Mouse (Mus musculus) intestine, embryonic 15.5 days (tissue): ENCODE measurements at regions not wholly inside any gene's neighbourhood (a gene's known extent, or its start where the extent isn't known, plus 50 kb on each side); places are given as distances from the start of the nearest gene placed in this dataset.

ENCODE experiments used
- ATAC-seq: fragments of 200-750 bp; cut with Nextera tagmentation; 2 replicates; pipeline ENCODE4 v1.8.0; 2017; ENCODE audit warnings: moderate TSS enrichment, moderate library complexity
- H3K27ac ChIP-seq: fragments of 300-500 bp; sonication (generic); 2 replicates; pipeline ENCODE4 v1.5.1; 2015; ENCODE audit warnings: mild to moderate bottlenecking, inconsistent platforms
- H3K27me3 ChIP-seq: fragments of 300-500 bp; sonication (generic); replicated peaks from 2 replicates; pipeline ENCODE4 v1.6.1; 2015; ENCODE audit warnings: inconsistent platforms
- H3K36me3 ChIP-seq: fragments of 300-500 bp; sonication (generic); 2 replicates; pipeline ENCODE4 v1.6.1; 2015; ENCODE audit warnings: inconsistent platforms
- H3K4me1 ChIP-seq: fragments of 300-500 bp; sonication (generic); replicated peaks from 2 replicates; pipeline ENCODE4 v1.6.1; 2015; ENCODE audit warnings: inconsistent platforms
- H3K4me2 ChIP-seq: fragments of 300-500 bp; sonication (generic); replicated peaks from 2 replicates; pipeline ENCODE4 v1.6.1; 2015; ENCODE audit warnings: mild to moderate bottlenecking, inconsistent platforms
- H3K4me3 ChIP-seq: fragments of 300-500 bp; sonication (generic); replicated peaks from 2 replicates; pipeline ENCODE4 v1.5.1; 2015; ENCODE audit warnings: inconsistent platforms
- H3K9ac ChIP-seq: fragments of 300-500 bp; sonication (generic); 2 replicates; pipeline ENCODE4 v1.6.1; 2015; ENCODE audit warnings: inconsistent platforms
- H3K9me3 ChIP-seq: fragments of 300-500 bp; sonication (generic); 2 replicates; pipeline ENCODE4 v1.6.1; 2016; ENCODE audit warnings: inconsistent platforms
- WGBS: fragments of 180-500 bp; shearing (Covaris S2); methylation state at CpG from one replicate; pipeline ENCODE4 v1.1.7; 2015; 5-methylcytosine and 5-hydroxymethylcytosine counted together

- no peak for ATAC-seq
- Histone ChIP-seq H3K36me3 (no peaks in the 10 kb centered on the region), H3K4me1 (0 out of 2 replicates have a peak, but pooled peaks cover 2% of the 10 kb centered on the region), H3K9me3 (no peaks in the 10 kb centered on the region), H3K27me3 (no peaks in the 10 kb centered on the region), H3K9ac (no peak overlapping the region), H3K4me2 (no peak overlapping the region), H3K27ac (no peak overlapping the region), H3K4me3 (no peak overlapping the region)
- 82% methylated on average over 6 of the region's 6 CpGs for WGBS
Observed at GRCm38 (mm10) chr12:107708812-107709211, 220.4 kb downstream of the 3110018I06Rik start.

- ATAC-seq: no peak
Observed at GRCm38 (mm10) chr12:107711017-107711416, 222.6 kb downstream of the 3110018I06Rik start.

GRCm38 (mm10) chr12:107711675-107712074 is 223.2 kb downstream of the 3110018I06Rik start:
- WGBS: 53% methylated on average over 3 of the region's 3 CpGs
- ATAC-seq: no peak
- no peak overlapping the region for H3K27ac ChIP-seq

More at GRCm38 (mm10) chr12:107711017-107711416, 222.6 kb downstream of the 3110018I06Rik start:
- WGBS: 60% methylated on average over 7 of the region's 7 CpGs
- no peak overlapping the region for H3K4me2 ChIP-seq
- H3K4me1 ChIP-seq: 0 out of 2 replicates have a peak, but pooled peaks cover 2% of the 10 kb centered on the region
- no peaks in the 10 kb centered on the region for H3K9me3 ChIP-seq
- H3K27ac ChIP-seq: no peak overlapping the region
- no peaks in the 10 kb centered on the region for H3K36me3 ChIP-seq
- no peak overlapping the region for H3K4me3 ChIP-seq
- no peaks in the 10 kb centered on the region for H3K27me3 ChIP-seq
- no peak overlapping the region for H3K9ac ChIP-seq

GRCm38 (mm10) chr12:107713191-107713590 is 224.8 kb downstream of the 3110018I06Rik start:
- Histone ChIP-seq H3K4me2 (no peak overlapping the region), H3K4me3 (no peak overlapping the region), H3K9me3 (no peaks in the 10 kb centered on the region), H3K4me1 (0 out of 2 replicates have a peak, but pooled peaks cover 7% of the 10 kb centered on the region), H3K27me3 (no peaks in the 10 kb centered on the region), H3K9ac (no peak overlapping the region), H3K27ac (no peak overlapping the region), H3K36me3 (no peaks in the 10 kb centered on the region)
- 74% methylated on average over 14 of the region's 14 CpGs for WGBS
- no peak for ATAC-seq

More at GRCm38 (mm10) chr12:107711675-107712074, 223.2 kb downstream of the 3110018I06Rik start:
- Histone ChIP-seq H3K4me1 (0 out of 2 replicates have a peak, but pooled peaks cover 2% of the 10 kb centered on the region), H3K9me3 (no peaks in the 10 kb centered on the region), H3K36me3 (no peaks in the 10 kb centered on the region), H3K4me3 (no peak overlapping the region), H3K4me2 (no peak overlapping the region), H3K9ac (no peak overlapping the region), H3K27me3 (no peaks in the 10 kb centered on the region)

- no peak for ATAC-seq
- Histone ChIP-seq H3K9me3 (no peaks in the 10 kb centered on the region), H3K4me1 (0 out of 2 replicates have a peak, but pooled peaks cover 8% of the 10 kb centered on the region), H3K9ac (no peak overlapping the region), H3K4me3 (no peak overlapping the region), H3K27me3 (no peaks in the 10 kb centered on the region), H3K4me2 (no peak overlapping the region), H3K36me3 (no peaks in the 10 kb centered on the region), H3K27ac (no peak overlapping the region)
- 92% methylated on average over 2 of the region's 2 CpGs for WGBS
Observed at GRCm38 (mm10) chr12:107714846-107715245, 226.4 kb downstream of the 3110018I06Rik start.

- no peak for ATAC-seq
- no peak overlapping the region for H3K4me2 ChIP-seq
- H3K36me3 ChIP-seq: no peaks in the 10 kb centered on the region
- no peak overlapping the region for H3K9ac ChIP-seq
- 59% methylated on average over 6 of the region's 6 CpGs for WGBS
- H3K27me3 ChIP-seq: no peaks in the 10 kb centered on the region
- no peak overlapping the region for H3K4me3 ChIP-seq
- 0 out of 2 replicates have a peak, but pooled peaks cover 8% of the 10 kb centered on the region for H3K4me1 ChIP-seq
- H3K9me3 ChIP-seq: no peaks in the 10 kb centered on the region
- H3K27ac ChIP-seq: no peak overlapping the region
Observed at GRCm38 (mm10) chr12:107715871-107716270, 227.4 kb downstream of the 3110018I06Rik start.

GRCm38 (mm10) chr12:107720941-107721340 is 232.5 kb downstream of the 3110018I06Rik start:
- H3K36me3 ChIP-seq: no peaks in the 10 kb centered on the region
- H3K27me3 ChIP-seq: no peaks in the 10 kb centered on the region
- H3K4me3 ChIP-seq: no peak overlapping the region
- H3K4me1 ChIP-seq: 0 out of 2 replicates have a peak, but pooled peaks cover 7% of the 10 kb centered on the region
- 87% methylated on average over 6 of the region's 6 CpGs for WGBS
- no peaks in the 10 kb centered on the region for H3K9me3 ChIP-seq
- no peak overlapping the region for H3K4me2 ChIP-seq
- no peak overlapping the region for H3K27ac ChIP-seq
- H3K9ac ChIP-seq: no peak overlapping the region
- no peak for ATAC-seq

- no peak overlapping the region for H3K4me3 ChIP-seq
- 76% methylated on average over 9 of the region's 9 CpGs for WGBS
- H3K27me3 ChIP-seq: no peaks in the 10 kb centered on the region
- no peak overlapping the region for H3K27ac ChIP-seq
- no peak overlapping the region for H3K4me2 ChIP-seq
- no peaks in the 10 kb centered on the region for H3K36me3 ChIP-seq
- H3K4me1 ChIP-seq: 0 out of 2 replicates have a peak, but pooled peaks cover under 1% of the 10 kb centered on the region
- no peak overlapping the region for H3K9ac ChIP-seq
- no peak for ATAC-seq
- H3K9me3 ChIP-seq: no peaks in the 10 kb centered on the region
Observed at GRCm38 (mm10) chr12:107723062-107723859, 234.8 kb downstream of the 3110018I06Rik start.

GRCm38 (mm10) chr12:107723860-107724320 is 235.5 kb downstream of the 3110018I06Rik start:
- Histone ChIP-seq H3K27me3 (no peaks in the 10 kb centered on the region), H3K36me3 (no peaks in the 10 kb centered on the region), H3K27ac (no peak overlapping the region), H3K9ac (no peak overlapping the region), H3K4me3 (no peak overlapping the region), H3K4me1 (no peaks in the 10 kb centered on the region), H3K9me3 (no peaks in the 10 kb centered on the region), H3K4me2 (no peak overlapping the region)
- ATAC-seq: no peak
- 64% methylated on average over 14 of the region's 14 CpGs for WGBS

- H3K4me3 ChIP-seq: no peak overlapping the region
- no peaks in the 10 kb centered on the region for H3K27me3 ChIP-seq
- ATAC-seq: no peak
- H3K36me3 ChIP-seq: no peaks in the 10 kb centered on the region
- H3K27ac ChIP-seq: no peak overlapping the region
- H3K9ac ChIP-seq: no peak overlapping the region
- 40% methylated on average over 8 of the region's 8 CpGs for WGBS
- H3K4me2 ChIP-seq: no peak overlapping the region
- no peaks in the 10 kb centered on the region for H3K9me3 ChIP-seq
- H3K4me1 ChIP-seq: no peaks in the 10 kb centered on the region
Observed at GRCm38 (mm10) chr12:107724467-107724866, 236.0 kb downstream of the 3110018I06Rik start.

GRCm38 (mm10) chr12:107728865-107729264 is 240.4 kb downstream of the 3110018I06Rik start:
- H3K36me3 ChIP-seq: no peaks in the 10 kb centered on the region
- peak; percentile 58 for ATAC-seq
- 77% methylated on average over 6 of the region's 6 CpGs for WGBS
- H3K9me3 ChIP-seq: no peaks in the 10 kb centered on the region
- no peaks in the 10 kb centered on the region for H3K4me1 ChIP-seq
- no peak overlapping the region for H3K4me3 ChIP-seq
- no peaks in the 10 kb centered on the region for H3K27me3 ChIP-seq
- no peak overlapping the region for H3K4me2 ChIP-seq
- no peak overlapping the region for H3K27ac ChIP-seq
- no peak overlapping the region for H3K9ac ChIP-seq

GRCm38 (mm10) chr12:107729301-107729700 is 240.9 kb downstream of the 3110018I06Rik start:
- ATAC-seq: peak; percentile 79
- WGBS: 72% methylated on average over 11 of the region's 11 CpGs

More at GRCm38 (mm10) chr12:107729301-107729700, 240.9 kb downstream of the 3110018I06Rik start:
- Histone ChIP-seq H3K36me3 (no peaks in the 10 kb centered on the region), H3K9ac (no peak overlapping the region), H3K9me3 (no peaks in the 10 kb centered on the region), H3K27me3 (no peaks in the 10 kb centered on the region), H3K4me1 (no peaks in the 10 kb centered on the region), H3K27ac (no peak overlapping the region), H3K4me3 (no peak overlapping the region), H3K4me2 (no peak overlapping the region)
